Mouse (Mus musculus) CH12.LX (cell line): Measurements from ENCODE around the gene Nbea. TPM values are rescaled to one million over a fixed set of nuclear protein-coding genes. Genes with fewer than 3 reads are reported as not detected.

Source experiments
- DNase-seq: peaks from one replicate; pipeline ENCODE4 v3.0.0-alpha.2; 2013; ENCODE audit errors: extremely low read depth
- H3K27ac ChIP-seq: 2 replicates; pipeline ENCODE4 v1.5.1; 2012; ENCODE audit warnings: low read depth, mild to moderate bottlenecking, control low read depth, moderate library complexity; ENCODE audit not compliant: insufficient read depth
- H3K27me3 ChIP-seq: replicated peaks from 2 replicates; pipeline ENCODE3; 2012; ENCODE audit warnings: inconsistent platforms
- H3K36me3 ChIP-seq, 2 experiments: replicated peaks in 1 of 2; 2 replicates each; pipeline versions ENCODE3 to v1.6.1; 2012; ENCODE audit warnings: inconsistent platforms in 1 of 2, low read length in 1 of 2, mild to moderate bottlenecking in 1 of 2, mixed read lengths in 1 of 2, moderate library complexity in 1 of 2; ENCODE audit not compliant: control insufficient read depth in 1 of 2, insufficient read depth in 1 of 2
- H3K4me1 ChIP-seq, 2 experiments: 2 replicates each; pipeline ENCODE4 v1.6.1; 2012; ENCODE audit warnings: inconsistent platforms in 1 of 2, moderate library complexity in 1 of 2; ENCODE audit not compliant: insufficient read depth in 2 of 2, control insufficient read depth in 1 of 2
- H3K4me2 ChIP-seq: 2 replicates; pipeline ENCODE4 v1.6.1; 2012; ENCODE audit warnings: low read depth, mild to moderate bottlenecking, control low read depth; ENCODE audit not compliant: poor library complexity, insufficient read depth, severe bottlenecking
- H3K4me3 ChIP-seq, 3 experiments: fragments of 150-350 bp in 1 of 3; sonication (generic) in 1 of 3; replicated peaks in 1 of 3; 2 replicates each; pipeline versions ENCODE3 to v1.5.1; 2011 to 2012; ENCODE audit warnings: low read depth in 2 of 3, low read length in 2 of 3, mild to moderate bottlenecking in 2 of 3, moderate library complexity in 2 of 3, control low read depth in 1 of 3, improper control_type of control experiment in 1 of 3, inconsistent platforms in 1 of 3, mixed read lengths in 1 of 3; ENCODE audit not compliant: poor library complexity in 1 of 3
- H3K79me2 ChIP-seq: replicated peaks from 2 replicates; pipeline ENCODE4 v1.6.1; 2012; ENCODE audit warnings: mild to moderate bottlenecking, moderate library complexity; ENCODE audit not compliant: control insufficient read depth, poor library complexity, insufficient read depth, severe bottlenecking; ENCODE audit errors: extremely low read depth
- H3K9ac ChIP-seq: 2 replicates; pipeline ENCODE4 v1.6.1; 2012; ENCODE audit warnings: low read depth, mild to moderate bottlenecking, control low read depth, moderate library complexity; ENCODE audit not compliant: insufficient read depth
- H3K9me3 ChIP-seq: replicated peaks from 2 replicates; pipeline ENCODE3; 2012; ENCODE audit warnings: low read length, inconsistent platforms, mixed read lengths
- BHLHE40 ChIP-seq: IDR thresholded peaks from 2 replicates; pipeline ENCODE4 v1.6.1; 2011; ENCODE audit warnings: mild to moderate bottlenecking, low read depth, low read length, improper control_type of control experiment
- CHD1 ChIP-seq: IDR thresholded peaks from 2 replicates; pipeline ENCODE4 v1.6.1; 2012; ENCODE audit warnings: low read depth, low read length, improper control_type of control experiment, inconsistent platforms
- CHD2 ChIP-seq: IDR thresholded peaks from 2 replicates; pipeline ENCODE4 v1.6.1; 2011; ENCODE audit warnings: low read length, improper control_type of control experiment
- E2F4 ChIP-seq: IDR thresholded peaks from 2 replicates; pipeline ENCODE4 v1.6.1; 2011; ENCODE audit warnings: low read depth, low read length, improper control_type of control experiment; ENCODE audit not compliant: insufficient replicate concordance
- ELF1 ChIP-seq: IDR thresholded peaks from 2 replicates; pipeline ENCODE4 v1.6.1; 2014; ENCODE audit warnings: low read depth, mild to moderate bottlenecking, inconsistent platforms, low read length, improper control_type of control experiment
- EP300 ChIP-seq: IDR thresholded peaks from 2 replicates; pipeline ENCODE4 v1.6.1; 2011; ENCODE audit warnings: low read length, improper control_type of control experiment
- HCFC1 ChIP-seq: IDR thresholded peaks from 2 replicates; pipeline ENCODE4 v1.6.1; 2012; ENCODE audit warnings: low read depth, mild to moderate bottlenecking, inconsistent platforms, low read length, improper control_type of control experiment
- JUN ChIP-seq: IDR thresholded peaks from 2 replicates; pipeline ENCODE4 v1.6.1; 2011; ENCODE audit warnings: low read depth, mild to moderate bottlenecking, low read length, improper control_type of control experiment, moderate library complexity; ENCODE audit not compliant: insufficient read depth
- KAT2A ChIP-seq: IDR thresholded peaks from 2 replicates; pipeline ENCODE4 v1.6.1; 2012; ENCODE audit warnings: low read length, improper control_type of control experiment, inconsistent platforms; ENCODE audit not compliant: insufficient replicate concordance
- MAFK ChIP-seq: IDR thresholded peaks from 2 replicates; pipeline ENCODE4 v1.6.1; 2011; ENCODE audit warnings: low read length, improper control_type of control experiment; ENCODE audit not compliant: insufficient replicate concordance
- MAZ ChIP-seq: IDR thresholded peaks from 2 replicates; pipeline ENCODE4 v1.6.1; 2012; ENCODE audit warnings: low read depth, mild to moderate bottlenecking, inconsistent platforms, low read length, improper control_type of control experiment, moderate library complexity
- MXI1 ChIP-seq: IDR thresholded peaks from 2 replicates; pipeline ENCODE4 v1.6.1; 2011; ENCODE audit warnings: mild to moderate bottlenecking, low read depth, low read length, improper control_type of control experiment
- MYC ChIP-seq: IDR thresholded peaks from 2 replicates; pipeline ENCODE4 v1.6.1; 2011; ENCODE audit warnings: low read depth, mild to moderate bottlenecking, improper control_type of control experiment, low read length
- POLR2A ChIP-seq: IDR thresholded peaks from 2 replicates; pipeline ENCODE4 v1.6.1; 2011; ENCODE audit warnings: low read depth, mild to moderate bottlenecking, improper control_type of control experiment, low read length
- POLR2AphosphoS2 ChIP-seq: IDR thresholded peaks from 2 replicates; pipeline ENCODE4 v1.6.1; 2011; ENCODE audit warnings: low read depth, low read length, improper control_type of control experiment
- RAD21 ChIP-seq: IDR thresholded peaks from 2 replicates; pipeline ENCODE4 v1.6.1; 2011; ENCODE audit warnings: low read depth, mild to moderate bottlenecking, low read length, improper control_type of control experiment, moderate library complexity
- RCOR1 ChIP-seq: conservative IDR thresholded peaks from 2 replicates; pipeline ENCODE4 v1.6.1; 2012; ENCODE audit warnings: low read depth, mild to moderate bottlenecking, inconsistent platforms, low read length, improper control_type of control experiment
- SIN3A ChIP-seq: IDR thresholded peaks from 2 replicates; pipeline ENCODE4 v1.6.1; 2012; ENCODE audit warnings: low read length, improper control_type of control experiment, inconsistent platforms
- UBTF ChIP-seq: IDR thresholded peaks from 2 replicates; pipeline ENCODE4 v1.6.1; 2012; ENCODE audit warnings: low read depth, mild to moderate bottlenecking, inconsistent platforms, low read length, improper control_type of control experiment, moderate library complexity
- USF1 ChIP-seq: IDR thresholded peaks from 2 replicates; pipeline ENCODE4 v1.6.1; 2014; ENCODE audit warnings: low read depth, mild to moderate bottlenecking, inconsistent platforms, low read length, improper control_type of control experiment
- USF2 ChIP-seq: conservative IDR thresholded peaks from 2 replicates; pipeline ENCODE4 v1.6.1; 2011; ENCODE audit warnings: low read depth, low read length, improper control_type of control experiment
- ZKSCAN1 ChIP-seq: IDR thresholded peaks from 2 replicates; pipeline ENCODE4 v1.6.1; 2012; ENCODE audit warnings: low read depth, inconsistent platforms, low read length, improper control_type of control experiment, borderline replicate concordance
- ZMIZ1 ChIP-seq: IDR thresholded peaks from 2 replicates; pipeline ENCODE4 v1.6.1; 2012; ENCODE audit warnings: low read depth, mild to moderate bottlenecking, inconsistent platforms, low read length, improper control_type of control experiment
- dilution Hi-C: fragments of 300-500 bp; cut with MboI; formaldehyde crosslinking; loops from 2 replicates; pipeline ENCODE4 v1.14.3; 2020; ENCODE audit warnings: low sequenced_read_pairs; ENCODE audit not compliant: extremely low pct_unique_long_range_greater_than_20kb, extremely low pct_ligation_motif_present
- in situ Hi-C: fragments of 300-500 bp; cut with MboI; formaldehyde crosslinking; loops from 3 replicates; pipeline ENCODE4 v1.14.3; 2019; ENCODE audit warnings: low sequenced_read_pairs, low pct_ligation_motif_present, low pct_unique_long_range_greater_than_20kb, mixed read lengths
- polyA plus RNA-seq: library from polyadenylated mRNA; unstranded; fragments of >175 nt; gene quantifications from 2 replicates; pipeline ENCODE4 v1.2.1, GENCODE M21; 2012; ENCODE audit warnings: low read depth; ENCODE audit not compliant: insufficient read length
- total RNA-seq, 2 experiments: library from RNA; depleted of rRNA; stranded (reverse); fragments of 300-350 nt in 1 of 2; fragments of >200 nt in 1 of 2; gene quantifications; 2 replicates each; pipeline ENCODE4 v1.2.3; 2012 to 2014

Gene Nbea
- total and polyA plus RNA-seq, 3 experiments: 0.04 TPM; not detected in 2

- in situ Hi-C loops: no loop called here
These were observed 346.3 kb downstream of the Nbea start for GRCm38 (mm10) chr3:55837188-55837587.

DNA sequence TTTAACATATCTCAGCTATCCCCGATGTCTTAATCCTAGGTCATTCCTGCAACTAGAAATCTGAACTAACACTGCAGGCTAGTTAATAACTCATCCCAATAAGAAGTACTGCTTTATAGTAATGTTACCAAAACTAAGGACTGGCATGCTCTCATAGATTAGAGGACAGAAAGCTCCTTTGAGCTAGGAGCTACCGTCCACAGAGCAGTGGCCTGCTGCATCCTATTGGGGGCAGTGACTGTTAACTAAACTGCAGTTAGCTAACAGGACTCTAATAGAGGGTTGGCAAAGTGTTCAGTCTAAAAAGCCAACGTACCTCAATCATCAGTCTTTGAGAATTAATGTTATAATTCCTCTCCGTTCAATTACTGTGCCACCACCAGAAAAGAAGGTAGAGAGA is 348.3 kb downstream of the Nbea start:
- peaks cover 30% of the 10 kb centered on the region for H3K9me3 ChIP-seq
- H3K36me3 ChIP-seq: no peaks in the 10 kb centered on the region
- no peak overlapping the region for H3K4me3 ChIP-seq
- no peaks in the 10 kb centered on the region for H3K4me1 ChIP-seq
- TF ChIP-seq MXI1: no peak
- no peak for TF ChIP-seq SIN3A
- TF ChIP-seq BHLHE40: no peak
- TF ChIP-seq POLR2A: no peak
- no peak for TF ChIP-seq MAFK
- no peak for TF ChIP-seq RCOR1
- TF ChIP-seq EP300: no peak
- TF ChIP-seq MAZ: no peak
- no peak for TF ChIP-seq USF1
- TF ChIP-seq E2F4: no peak
- no peak for TF ChIP-seq KAT2A
- no peak for TF ChIP-seq ZMIZ1
- TF ChIP-seq, all 38 proteins: peak for 0
- no peak overlapping the region for H3K27ac ChIP-seq
- no peaks in the 10 kb centered on the region for H3K27me3 ChIP-seq
- no peak overlapping the region for H3K4me2 ChIP-seq
- no peak overlapping the region for H3K9ac ChIP-seq
- no peak for DNase-seq
- H3K79me2 ChIP-seq: no peaks in the 10 kb centered on the region
- dilution Hi-C loops: no loop called here
- in situ Hi-C loops: no loop called here

More at GRCm38 (mm10) chr3:55837188-55837587, 346.3 kb downstream of the Nbea start:
- no peak overlapping the region for H3K9ac ChIP-seq
- no peak overlapping the region for H3K27ac ChIP-seq
- no peak for TF ChIP-seq ELF1
- no peak for TF ChIP-seq ZKSCAN1
- TF ChIP-seq E2F4: no peak
- no peak for TF ChIP-seq HCFC1
- no peak for TF ChIP-seq CHD1
- no peak for TF ChIP-seq KAT2A
- no peak for TF ChIP-seq MYC
- TF ChIP-seq POLR2AphosphoS2: no peak
- no peak for TF ChIP-seq RAD21
- no peak for TF ChIP-seq CHD2
- TF ChIP-seq SIN3A: no peak
- TF ChIP-seq UBTF: no peak
- no peak for TF ChIP-seq USF2
- no peak for TF ChIP-seq MAFK
- TF ChIP-seq ZMIZ1: no peak
- no peak for TF ChIP-seq EP300
- TF ChIP-seq JUN: no peak
- DNase-seq: no peak
- peaks cover 41% of the 10 kb centered on the region for H3K9me3 ChIP-seq
- no peak overlapping the region for H3K4me2 ChIP-seq
- H3K4me1 ChIP-seq: no peaks in the 10 kb centered on the region
- H3K27me3 ChIP-seq: no peaks in the 10 kb centered on the region
- H3K79me2 ChIP-seq: no peaks in the 10 kb centered on the region
- no peak overlapping the region for H3K4me3 ChIP-seq
- dilution Hi-C loops: no loop called here
- H3K36me3 ChIP-seq: no peaks in the 10 kb centered on the region
